Mouse (Mus musculus): ENCODE measurements around the gene Mdga1.
A peak's percentile ranks its signal among the peaks of the same experiment; 100 is the strongest.

Gene Mdga1

GRCm38 (mm10) chr17:29886655-29887251 lies 83.1 kb downstream of the Mdga1 start:
- DNase-seq (ENCODE audit: low spot score in 2 of 2): no peak

GRCm38 (mm10) chr17:29886061-29886460 lies 83.8 kb downstream of the Mdga1 start:
- no peak for DNase-seq (ENCODE audit: low spot score in 2 of 2)

GRCm38 (mm10) chr17:29884596-29884995 lies 85.3 kb downstream of the Mdga1 start:
- no peak for DNase-seq (ENCODE audit: low spot score in 2 of 2)

GRCm38 (mm10) chr17:29883351-29883750 lies 86.5 kb downstream of the Mdga1 start:
- no peak for DNase-seq (ENCODE audit: low spot score in 2 of 2)

GRCm38 (mm10) chr17:29882885-29883284 lies 87.0 kb downstream of the Mdga1 start:
- DNase-seq (ENCODE audit: low spot score in 2 of 2): peak; percentile 45 to 78

GRCm38 (mm10) chr17:29880251-29880650 lies 89.6 kb downstream of the Mdga1 start:
- DNase-seq (ENCODE audit: low spot score in 2 of 2): no peak

- no peak for DNase-seq (ENCODE audit: low spot score in 2 of 2)
Observed at GRCm38 (mm10) chr17:29878990-29879389, 90.9 kb downstream of the Mdga1 start.

- DNase-seq (ENCODE audit: low spot score in 2 of 2): no peak
Observed at GRCm38 (mm10) chr17:29874082-29874679, 95.7 kb downstream of the Mdga1 start.

- DNase-seq (ENCODE audit: low spot score in 2 of 2): no peak
Observed at GRCm38 (mm10) chr17:29873580-29874015, 96.3 kb downstream of the Mdga1 start.

GRCm38 (mm10) chr17:29870316-29870715 lies 99.6 kb downstream of the Mdga1 start:
- DNase-seq (ENCODE audit: low spot score in 2 of 2): no peak

- DNase-seq (ENCODE audit: low spot score in 2 of 2): no peak
Observed at GRCm38 (mm10) chr17:29865914-29866313, 104.0 kb downstream of the Mdga1 start.

GRCm38 (mm10) chr17:29864440-29864839 lies 105.4 kb downstream of the Mdga1 start:
- no peak for DNase-seq (ENCODE audit: low spot score in 2 of 2)

GRCm38 (mm10) chr17:29859788-29860283 lies 110.1 kb downstream of the Mdga1 start:
- no peak for DNase-seq (ENCODE audit: low spot score in 2 of 2)

GRCm38 (mm10) chr17:29858764-29859163 lies 111.1 kb downstream of the Mdga1 start:
- no peak for DNase-seq (ENCODE audit: low spot score in 2 of 2)

- DNase-seq (ENCODE audit: low spot score in 2 of 2): no peak
Observed at GRCm38 (mm10) chr17:29855702-29856580, 113.9 kb downstream of the Mdga1 start.

GRCm38 (mm10) chr17:29854835-29855234 lies 115.1 kb downstream of the Mdga1 start:
- DNase-seq (ENCODE audit: low spot score in 2 of 2): no peak

GRCm38 (mm10) chr17:29854388-29854787 lies 115.5 kb downstream of the Mdga1 start:
- DNase-seq (ENCODE audit: low spot score in 2 of 2): no peak

GRCm38 (mm10) chr17:29852846-29853486 lies 116.9 kb downstream of the Mdga1 start:
- no peak for DNase-seq (ENCODE audit: low spot score in 2 of 2)

GRCm38 (mm10) chr17:29849436-29849797 lies 120.5 kb downstream of the Mdga1 start:
- DNase-seq (ENCODE audit: low spot score in 2 of 2): no peak

GRCm38 (mm10) chr17:29848793-29849435 lies 121.0 kb downstream of the Mdga1 start:
- peak in 1 of 2 experiments; percentile 72 for DNase-seq (ENCODE audit: low spot score in 2 of 2)

- DNase-seq (ENCODE audit: low spot score in 2 of 2): no peak
Observed at GRCm38 (mm10) chr17:29847291-29847690, 122.6 kb downstream of the Mdga1 start.

GRCm38 (mm10) chr17:29846284-29846683 lies 123.6 kb downstream of the Mdga1 start:
- DNase-seq (ENCODE audit: low spot score in 2 of 2): no peak

Data from urinary bladder, postnatal 4 days (tissue).